Mouse (Mus musculus): Measurements from ENCODE around the gene Exog. TPM values are rescaled to one million over a fixed set of nuclear protein-coding genes. Genes with fewer than 3 reads are reported as not detected.
A peak's percentile ranks its signal among the peaks of the same experiment; 100 is the strongest.

The Exog gene
- polyA plus RNA-seq, 1 experiment from 2014 or later: 19.6 TPM

GRCm38 (mm10) chr9:119425217-119425975 lies 19.3 kb upstream of the Exog start:
- Histone ChIP-seq H3K9me3 (no peaks in the 10 kb centered on the region), H3K9ac (0 out of 2 replicates have a peak overlapping the region, but pooled peaks have one; percentile 16)

DNA sequence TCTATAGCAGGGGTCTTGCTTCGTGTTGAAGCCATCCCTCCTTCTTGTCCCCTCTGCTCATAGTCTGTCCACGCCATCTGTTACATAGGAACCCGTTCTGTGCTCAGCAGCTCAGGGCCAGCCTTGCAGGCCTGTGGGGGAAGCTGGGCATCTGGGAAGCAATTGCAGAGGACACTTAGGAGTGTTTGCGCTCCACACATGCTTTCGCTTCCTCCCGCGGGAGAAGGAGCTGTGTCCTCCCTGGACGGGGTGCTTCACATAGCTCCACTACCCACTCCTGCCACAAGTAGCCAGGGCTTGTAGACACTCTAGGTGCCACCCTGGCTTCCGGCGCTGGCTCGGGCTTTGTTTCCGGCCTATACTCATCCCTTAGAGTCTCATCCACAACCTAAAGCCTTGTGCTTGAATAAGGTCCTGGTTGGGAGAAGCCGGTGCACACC lies 18.7 kb upstream of the Exog start:
- whole genome bisulfite sequencing: 79% methylated on average over 13 of the region's 13 CpGs
- peak overlapping the region; percentile 74; the same call in 1 of the 2 replicates for H3K27ac ChIP-seq
- ATAC-seq: no peak
- no peaks in the 10 kb centered on the region for H3K36me3 ChIP-seq
- H3K4me2 ChIP-seq (replicated peaks): peak overlapping the region; percentile 15; the same call in 1 of the 2 replicates
- H3K4me1 ChIP-seq (replicated peaks): peaks cover 27% of the 10 kb centered on the region
- H3K27me3 ChIP-seq (replicated peaks): no peaks in the 10 kb centered on the region
- H3K9me3 ChIP-seq: no peaks in the 10 kb centered on the region
- no peak overlapping the region for H3K9ac ChIP-seq
- no peak overlapping the region for H3K4me3 ChIP-seq (replicated peaks)

More at GRCm38 (mm10) chr9:119425217-119425975, 19.3 kb upstream of the Exog start:
- Histone ChIP-seq H3K4me1 (replicated peaks) (peaks cover 27% of the 10 kb centered on the region), H3K4me2 (replicated peaks) (peak overlapping the region; percentile 15), H3K27me3 (replicated peaks) (no peaks in the 10 kb centered on the region), H3K36me3 (no peaks in the 10 kb centered on the region), H3K4me3 (replicated peaks) (no peak overlapping the region), H3K27ac (peak overlapping the region; percentile 74)
- peak; percentile 93 for ATAC-seq
- 21% methylated on average over 7 of the region's 7 CpGs for WGBS

DNA sequence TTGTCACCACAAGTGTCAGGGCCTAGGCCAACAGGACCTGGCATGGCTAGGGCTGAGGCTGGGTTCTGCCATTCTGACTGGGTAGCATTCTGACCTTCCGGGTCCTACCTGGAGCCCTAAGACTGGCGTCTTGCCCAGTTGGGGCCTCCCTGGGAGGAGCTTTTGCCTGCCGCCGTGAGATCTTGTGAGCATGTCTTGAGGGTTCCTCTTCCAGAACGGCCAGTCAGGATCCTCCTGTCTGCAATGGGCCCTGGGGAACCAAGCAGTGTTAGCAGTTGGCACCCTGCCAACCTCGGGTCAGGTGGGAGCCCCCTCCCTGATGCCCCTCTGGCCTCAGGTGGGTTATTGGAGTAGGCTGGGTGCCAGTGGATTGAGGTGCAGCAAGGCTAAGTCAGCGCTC lies 18.3 kb upstream of the Exog start:
- Histone ChIP-seq H3K4me2 (replicated peaks) (0 out of 2 replicates have a peak overlapping the region, but pooled peaks have one; percentile 5), H3K36me3 (no peaks in the 10 kb centered on the region), H3K27ac (peak overlapping the region; percentile 44; the same call in 1 of the 2 replicates), H3K27me3 (replicated peaks) (no peaks in the 10 kb centered on the region), H3K4me3 (replicated peaks) (no peak overlapping the region), H3K9ac (no peak overlapping the region), H3K4me1 (replicated peaks) (peaks cover 27% of the 10 kb centered on the region), H3K9me3 (no peaks in the 10 kb centered on the region)
- 49% methylated on average over 7 of the region's 7 CpGs for WGBS
- peak; percentile 32 for ATAC-seq

GRCm38 (mm10) chr9:119430311-119430710 lies 14.4 kb upstream of the Exog start:
- H3K36me3 ChIP-seq: peaks cover 7% of the 10 kb centered on the region; the same call in 1 of the 2 replicates
- no peaks in the 10 kb centered on the region for H3K27me3 ChIP-seq (replicated peaks)
- WGBS: 44% methylated on average over 7 of the region's 7 CpGs
- ATAC-seq: peak; percentile 59
- no peak overlapping the region for H3K4me3 ChIP-seq (replicated peaks)
- no peak overlapping the region for H3K27ac ChIP-seq
- peaks cover 16% of the 10 kb centered on the region for H3K4me1 ChIP-seq (replicated peaks)
- H3K9ac ChIP-seq: no peak overlapping the region
- H3K9me3 ChIP-seq: no peaks in the 10 kb centered on the region
- H3K4me2 ChIP-seq (replicated peaks): no peak overlapping the region

DNA sequence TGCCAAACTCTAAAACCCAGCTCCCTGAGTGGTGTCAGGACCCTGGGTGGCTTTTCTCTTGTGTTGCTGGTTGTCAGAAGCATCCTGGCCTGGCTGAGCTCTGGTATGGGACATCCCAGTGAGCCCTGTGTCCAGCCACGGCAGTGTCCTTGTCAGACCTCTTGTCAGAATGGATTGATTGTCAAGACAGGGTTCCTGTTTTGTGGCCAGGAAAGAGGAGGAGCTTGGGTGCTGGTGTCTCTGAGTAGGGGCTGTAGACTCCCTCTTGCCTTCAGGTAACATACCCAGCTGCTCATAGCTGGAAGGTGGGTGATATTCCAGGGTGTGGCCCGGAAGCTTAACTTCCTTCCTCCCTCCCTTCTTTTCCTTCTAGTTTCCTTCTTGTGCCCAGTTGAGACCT lies 8.9 kb upstream of the Exog start:
- Histone ChIP-seq H3K36me3 (peaks cover 7% of the 10 kb centered on the region; the same call in 1 of the 2 replicates), H3K4me1 (replicated peaks) (no peaks in the 10 kb centered on the region), H3K27me3 (replicated peaks) (no peaks in the 10 kb centered on the region), H3K9ac (no peak overlapping the region), H3K4me2 (replicated peaks) (no peak overlapping the region), H3K4me3 (replicated peaks) (no peak overlapping the region), H3K9me3 (no peaks in the 10 kb centered on the region), H3K27ac (no peak overlapping the region)
- WGBS: 73% methylated on average over 2 of the region's 2 CpGs
- no peak for ATAC-seq

DNA sequence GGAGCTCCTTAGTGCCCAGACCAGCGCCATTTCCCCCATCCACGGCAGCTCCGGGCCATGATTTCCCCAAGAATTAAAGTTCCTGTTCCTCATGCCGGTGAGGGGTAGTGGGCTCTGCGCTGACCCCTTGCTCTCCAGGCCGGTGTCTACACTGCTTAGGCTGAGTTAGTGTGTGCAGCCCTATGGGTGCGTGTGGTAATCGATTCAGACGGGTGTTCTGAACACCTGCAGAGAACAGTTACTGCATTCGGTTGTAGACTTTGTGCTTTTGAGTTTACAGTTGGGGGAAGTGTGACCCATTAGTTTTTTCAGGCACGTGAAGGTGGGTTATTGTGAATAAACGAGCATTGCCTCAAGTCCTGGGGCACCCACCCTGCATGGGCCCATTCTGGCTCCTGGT lies 6.7 kb upstream of the Exog start:
- no peak for ATAC-seq
- H3K4me1 ChIP-seq (replicated peaks): no peaks in the 10 kb centered on the region

DNA sequence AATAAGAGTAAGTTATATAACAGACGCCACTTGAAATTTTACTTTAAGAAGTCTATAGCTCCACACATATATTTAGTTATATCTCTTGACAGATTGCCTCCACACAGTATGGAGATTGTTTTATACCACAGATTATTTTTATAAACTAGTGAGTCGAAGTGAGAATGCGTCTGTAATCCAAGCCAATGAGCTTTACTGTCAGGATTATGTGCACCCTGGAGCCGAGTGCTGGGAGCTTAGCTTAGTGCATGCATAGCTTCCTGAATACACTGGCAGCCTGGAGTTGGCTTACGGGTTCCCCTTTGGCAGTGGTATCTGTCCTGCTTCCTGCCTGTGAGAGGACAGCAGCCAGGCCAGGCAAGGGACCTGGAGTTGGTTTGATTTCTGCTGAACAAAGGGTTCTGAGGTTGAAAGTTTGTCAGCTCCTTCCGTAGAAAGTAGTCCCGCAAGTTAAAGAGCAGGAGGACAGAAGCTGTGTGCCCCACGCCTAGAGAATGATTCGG lies 6.2 kb upstream of the Exog start:
- Histone ChIP-seq H3K27me3 (replicated peaks) (no peaks in the 10 kb centered on the region), H3K9ac (no peak overlapping the region), H3K4me2 (replicated peaks) (no peak overlapping the region), H3K9me3 (no peaks in the 10 kb centered on the region), H3K4me1 (replicated peaks) (no peaks in the 10 kb centered on the region), H3K4me3 (replicated peaks) (no peak overlapping the region), H3K27ac (no peak overlapping the region), H3K36me3 (0 out of 2 replicates have a peak, but pooled peaks cover 3% of the 10 kb centered on the region)
- ATAC-seq: no peak
- WGBS: 91% methylated on average over 9 of the region's 9 CpGs

More for the DNA sequence above, 6.7 kb upstream of the Exog start:
- no peak overlapping the region for H3K4me2 ChIP-seq (replicated peaks)
- H3K9ac ChIP-seq: no peak overlapping the region
- H3K4me3 ChIP-seq (replicated peaks): no peak overlapping the region
- 92% methylated on average over 12 of the region's 12 CpGs for WGBS
- no peaks in the 10 kb centered on the region for H3K27me3 ChIP-seq (replicated peaks)
- no peak overlapping the region for H3K27ac ChIP-seq
- H3K9me3 ChIP-seq: no peaks in the 10 kb centered on the region
- 0 out of 2 replicates have a peak, but pooled peaks cover 3% of the 10 kb centered on the region for H3K36me3 ChIP-seq

- ATAC-seq: peak; percentile 40; the same call in 1 of the 2 replicates
- 0 out of 2 replicates have a peak overlapping the region, but pooled peaks have one; percentile 6 for H3K27ac ChIP-seq
- H3K9ac ChIP-seq: peak overlapping the region; percentile 90
- no peaks in the 10 kb centered on the region for H3K9me3 ChIP-seq
- peak overlapping the region; percentile 83 for H3K4me2 ChIP-seq (replicated peaks)
- H3K4me1 ChIP-seq (replicated peaks): peaks cover 10% of the 10 kb centered on the region
- 25% methylated on average over 6 of the region's 6 CpGs for WGBS
- peak overlapping the region; percentile 93 for H3K4me3 ChIP-seq (replicated peaks)
- no peaks in the 10 kb centered on the region for H3K27me3 ChIP-seq (replicated peaks)
- H3K36me3 ChIP-seq: peaks cover 17% of the 10 kb centered on the region
Observed at GRCm38 (mm10) chr9:119445737-119446136, 994 bp downstream of the Exog start.

DNA sequence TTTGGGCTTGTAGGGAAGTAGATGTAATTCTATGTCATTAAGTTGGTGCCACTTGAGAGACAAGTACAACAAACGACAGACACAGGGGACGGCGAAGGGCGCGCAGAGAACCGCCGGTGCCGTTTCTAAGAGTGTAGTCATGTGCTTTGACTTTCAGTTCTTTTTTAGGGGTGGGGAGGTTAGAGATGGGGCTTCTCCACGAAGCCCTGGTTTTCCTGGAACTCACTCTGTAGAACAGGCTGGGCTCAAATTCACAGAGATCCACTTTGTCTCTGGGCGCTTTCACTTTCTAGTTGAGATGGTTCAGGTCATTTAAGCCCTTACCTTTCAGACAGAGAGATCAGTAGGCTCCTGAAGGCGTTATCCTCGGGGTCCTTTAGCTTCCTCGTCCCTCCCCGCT lies 11.2 kb downstream of the Exog start:
- Histone ChIP-seq H3K9me3 (no peaks in the 10 kb centered on the region), H3K27me3 (replicated peaks) (no peaks in the 10 kb centered on the region), H3K9ac (no peak overlapping the region), H3K36me3 (0 out of 2 replicates have a peak, but pooled peaks cover 6% of the 10 kb centered on the region), H3K27ac (no peak overlapping the region), H3K4me2 (replicated peaks) (no peak overlapping the region), H3K4me3 (replicated peaks) (no peak overlapping the region), H3K4me1 (replicated peaks) (no peaks in the 10 kb centered on the region)
- ATAC-seq: no peak
- WGBS: 86% methylated on average over 14 of the region's 14 CpGs

DNA sequence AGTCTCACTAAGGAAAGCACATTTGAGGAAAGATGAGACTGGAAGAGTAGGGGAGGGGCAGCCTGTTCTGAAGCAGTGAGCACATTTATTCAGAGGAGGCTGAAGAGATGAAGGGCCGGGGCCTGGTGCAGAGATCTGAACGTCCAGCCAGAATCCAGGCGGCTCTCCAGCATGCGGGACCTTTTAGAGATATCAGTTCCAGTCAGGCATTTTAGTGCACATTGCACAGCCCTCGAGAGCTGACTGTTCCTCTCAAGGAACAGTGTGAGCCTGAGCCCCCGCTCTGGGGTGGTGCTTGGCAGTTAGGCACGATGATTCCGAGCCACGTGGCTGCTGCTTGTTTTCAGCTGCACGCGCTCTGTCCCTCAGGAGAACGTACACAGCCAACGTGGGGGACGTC lies 12.4 kb downstream of the Exog start:
- Histone ChIP-seq H3K36me3 (peaks cover 8% of the 10 kb centered on the region; the same call in 1 of the 2 replicates), H3K27ac (no peak overlapping the region), H3K27me3 (replicated peaks) (no peaks in the 10 kb centered on the region), H3K9ac (no peak overlapping the region), H3K4me3 (replicated peaks) (no peak overlapping the region), H3K4me1 (replicated peaks) (no peaks in the 10 kb centered on the region), H3K9me3 (no peaks in the 10 kb centered on the region), H3K4me2 (replicated peaks) (no peak overlapping the region)
- no peak for ATAC-seq
- WGBS: 84% methylated on average over 14 of the region's 14 CpGs

GRCm38 (mm10) chr9:119460410-119460809 lies 15.7 kb downstream of the Exog start:
- Histone ChIP-seq H3K27ac (no peak overlapping the region), H3K9ac (no peak overlapping the region), H3K4me3 (replicated peaks) (no peak overlapping the region), H3K27me3 (replicated peaks) (no peaks in the 10 kb centered on the region), H3K4me1 (replicated peaks) (no peaks in the 10 kb centered on the region), H3K36me3 (peaks cover 31% of the 10 kb centered on the region), H3K9me3 (no peaks in the 10 kb centered on the region), H3K4me2 (replicated peaks) (no peak overlapping the region)
- 44% methylated on average over 8 of the region's 8 CpGs for WGBS
- peak; percentile 43; the same call in 1 of the 2 replicates for ATAC-seq

- Histone ChIP-seq H3K27ac (no peak overlapping the region), H3K4me2 (replicated peaks) (no peak overlapping the region), H3K9ac (no peak overlapping the region), H3K4me3 (replicated peaks) (no peak overlapping the region), H3K27me3 (replicated peaks) (no peaks in the 10 kb centered on the region), H3K9me3 (no peaks in the 10 kb centered on the region), H3K36me3 (peaks cover 30% of the 10 kb centered on the region), H3K4me1 (replicated peaks) (no peaks in the 10 kb centered on the region)
- 88% methylated on average over 6 of the region's 6 CpGs for WGBS
- ATAC-seq: no peak
Observed at GRCm38 (mm10) chr9:119465056-119465455, 20.3 kb downstream of the Exog start.
